Mouse (Mus musculus) megakaryocyte, embryonic 14.5 days (primary cell): ENCODE measurements around the gene Fmo2.

Experiments
- FLI1 ChIP-seq: IDR thresholded peaks from 2 replicates; pipeline ENCODE4 v1.6.1; 2012; ENCODE audit warnings: low read length, inconsistent platforms, mixed read lengths
- GATA1 ChIP-seq: IDR thresholded peaks from 3 replicates; pipeline ENCODE4 v1.6.1; 2012; ENCODE audit warnings: mixed read lengths, low read length, inconsistent platforms, borderline replicate concordance

DNA sequence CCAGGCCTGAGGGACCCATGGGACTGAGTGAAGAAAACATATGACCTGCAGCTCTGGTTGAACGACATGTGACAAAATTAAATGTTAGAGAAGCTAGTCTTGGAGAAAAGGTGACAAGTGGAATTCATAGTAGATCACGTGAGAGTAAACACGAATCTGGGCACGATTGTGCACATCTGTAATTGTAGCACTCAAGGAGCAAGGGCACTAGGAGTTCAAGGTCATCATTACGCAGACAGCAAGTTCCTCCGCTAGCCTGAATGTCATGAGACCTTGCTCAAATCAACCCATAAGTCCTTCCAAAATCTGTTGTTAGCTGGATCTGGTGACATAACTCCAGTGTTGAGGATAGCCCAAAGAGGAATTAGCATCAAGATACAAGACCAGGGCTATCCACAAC, 59.5 kb downstream of the Fmo2 start:
- no peak for TF ChIP-seq GATA1
- no peak for TF ChIP-seq FLI1
